Mouse (Mus musculus) retina, adult 2 months (tissue): ENCODE measurements at regions not wholly inside any gene's neighbourhood (a gene's known extent, or its start where the extent isn't known, plus 50 kb on each side); places are given as distances from the start of the nearest gene placed in this dataset.
A peak's percentile ranks its signal among the peaks of the same experiment; 100 is the strongest.
"Not testable (repeated sequence)": the region's sequence is repeated elsewhere in the genome, so short reads cannot be mapped to it uniquely, and the experiment has no call there.

ENCODE experiments used
- DNase-seq: peaks from one replicate; pipeline ENCODE4 v3.0.0-alpha.2; 2012; ENCODE audit warnings: low read depth, low spot score

DNA sequence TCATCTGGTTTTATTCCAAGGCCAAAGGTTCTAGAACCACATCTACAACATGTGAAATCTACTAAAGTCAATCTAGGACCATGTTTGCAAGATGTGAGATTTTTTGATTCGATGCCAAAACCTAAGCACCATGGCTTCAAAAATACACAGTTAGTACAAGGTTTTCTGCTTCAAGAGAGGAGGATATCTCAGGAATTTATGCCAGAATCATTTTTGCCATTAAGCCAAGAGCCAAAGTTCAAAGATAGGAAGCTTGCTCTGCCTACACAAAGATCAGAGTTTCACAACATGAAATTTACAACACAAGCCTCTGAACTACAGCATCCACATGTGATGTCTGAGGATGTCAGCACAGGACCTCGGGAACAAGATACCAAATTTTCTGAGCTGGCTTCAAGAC lies 103.2 kb upstream of the Kmt2e start:
- DNase-seq, result no peak

- no peak for DNase-seq
These were observed 87.0 kb upstream of the Kmt2e start for GRCm38 (mm10) chr5:23347208-23347607.

GRCm38 (mm10) chr5:23350647-23351046 lies 83.6 kb upstream of the Kmt2e start:
- not testable (repeated sequence) for DNase-seq

GRCm38 (mm10) chr5:23362412-23362811 lies 71.8 kb upstream of the Kmt2e start:
- peak; percentile 50 for DNase-seq
